Mouse (Mus musculus): Measurements from ENCODE around the gene Ifna6. TPM values are rescaled to one million over a fixed set of nuclear protein-coding genes. Genes with fewer than 3 reads are reported as not detected.
"Not testable (repeated sequence)": the region's sequence is repeated elsewhere in the genome, so short reads cannot be mapped to it uniquely, and the experiment has no call there.

Ifna6 gene
- polyA plus RNA-seq, 1 experiment from 2014 or later = not detected

GRCm38 (mm10) chr4:88805761-88806160, 21.5 kb upstream of the Ifna6 start:
- not testable (repeated sequence) for H3K36me3 ChIP-seq; DNase-seq (ENCODE audit: low spot score); H3K4me1 ChIP-seq; H3K9me3 ChIP-seq (replicated peaks); H3K4me3 ChIP-seq; H3K27ac ChIP-seq (replicated peaks)
- peaks cover 16% of the 10 kb centered on the region for H3K27me3 ChIP-seq (ENCODE audit: low read depth, poor library complexity, severe bottlenecking)
- WGBS = 0% methylated on average over 8 of the region's 34 CpGs

DNA sequence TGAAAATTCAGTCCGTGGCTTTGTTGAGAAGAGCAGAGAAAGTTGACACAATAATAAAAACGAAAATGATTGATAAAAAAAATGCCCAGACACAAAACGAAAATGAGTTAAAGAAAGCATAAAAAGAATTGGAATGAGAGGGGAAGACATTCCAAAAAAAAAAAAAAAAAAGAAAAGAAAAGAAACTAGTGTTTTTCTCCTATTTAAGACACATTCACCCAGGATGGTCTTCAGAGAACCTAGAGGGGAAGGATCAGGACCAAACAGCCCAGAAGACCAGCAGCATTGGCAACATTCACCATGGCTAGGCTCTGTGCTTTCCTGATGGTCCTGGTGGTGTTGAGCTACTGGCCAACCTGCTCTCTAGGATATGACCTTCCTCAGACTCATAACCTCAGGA, 11.3 kb upstream of the Ifna6 start, which contains the start of gene Ifna7:
Ifna7 (plus strand) TSS at position 301 of the 400 bp plus-strand sequence.
- no peaks in the 10 kb centered on the region for H3K36me3 ChIP-seq
- H3K4me3 ChIP-seq = no peak within 1 kb of the TSS
- DNase-seq (ENCODE audit: low spot score) = no peak
- no peaks in the 10 kb centered on the region for H3K9me3 ChIP-seq (replicated peaks)
- no peak within 1 kb of the TSS for H3K27ac ChIP-seq (replicated peaks)
- H3K27me3 ChIP-seq (ENCODE audit: low read depth, poor library complexity, severe bottlenecking) = no peaks in the 10 kb centered on the region
- no peaks in the 10 kb centered on the region for H3K4me1 ChIP-seq
- WGBS = 64% methylated on average over 3 of the region's 3 CpGs

DNA sequence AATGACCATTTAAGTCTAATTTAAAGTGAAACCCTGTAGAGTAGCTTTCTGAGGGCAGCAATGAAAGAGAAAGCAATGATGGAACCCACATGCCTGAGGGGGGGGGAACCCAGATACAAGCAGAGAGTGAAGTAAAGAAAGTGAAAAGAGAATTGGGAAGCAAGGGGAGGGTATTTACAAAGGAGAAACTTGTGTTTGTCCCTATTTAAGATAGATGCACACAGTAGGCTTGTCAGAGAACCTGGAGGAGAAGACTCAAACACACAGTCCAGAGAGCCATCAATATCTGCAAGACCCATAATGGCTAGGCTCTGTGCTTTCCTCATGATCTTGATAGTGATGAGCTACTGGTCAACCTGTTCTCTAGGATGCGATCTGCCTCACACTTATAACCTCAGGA, 7.6 kb upstream of the Ifna6 start, which contains the start of gene Ifna11:
Ifna11 (plus strand) TSS at position 301 of the 400 bp plus-strand sequence.
- WGBS = 86% methylated on average over 1 of the region's 1 CpGs
- no peaks in the 10 kb centered on the region for H3K4me1 ChIP-seq

GRCm38 (mm10) chr4:88822995-88823394, 4.2 kb upstream of the Ifna6 start:
- no peaks in the 10 kb centered on the region for H3K4me1 ChIP-seq
- 29% methylated on average over 4 of the region's 4 CpGs for WGBS
- no peaks in the 10 kb centered on the region for H3K9me3 ChIP-seq (replicated peaks)
- no peak overlapping the region for H3K27ac ChIP-seq (replicated peaks)
- no peak for DNase-seq (ENCODE audit: low spot score)
- no peak overlapping the region for H3K4me3 ChIP-seq
- no peaks in the 10 kb centered on the region for H3K36me3 ChIP-seq
- no peaks in the 10 kb centered on the region for H3K27me3 ChIP-seq (ENCODE audit: low read depth, poor library complexity, severe bottlenecking)

More for the DNA sequence above, 7.6 kb upstream of the Ifna6 start, which contains the start of gene Ifna11:
- no peaks in the 10 kb centered on the region for H3K9me3 ChIP-seq (replicated peaks)
- H3K4me3 ChIP-seq = no peak within 1 kb of the TSS
- no peak for DNase-seq (ENCODE audit: low spot score)
- no peak within 1 kb of the TSS for H3K27ac ChIP-seq (replicated peaks)
- H3K27me3 ChIP-seq (ENCODE audit: low read depth, poor library complexity, severe bottlenecking) = no peaks in the 10 kb centered on the region
- no peaks in the 10 kb centered on the region for H3K36me3 ChIP-seq

DNA sequence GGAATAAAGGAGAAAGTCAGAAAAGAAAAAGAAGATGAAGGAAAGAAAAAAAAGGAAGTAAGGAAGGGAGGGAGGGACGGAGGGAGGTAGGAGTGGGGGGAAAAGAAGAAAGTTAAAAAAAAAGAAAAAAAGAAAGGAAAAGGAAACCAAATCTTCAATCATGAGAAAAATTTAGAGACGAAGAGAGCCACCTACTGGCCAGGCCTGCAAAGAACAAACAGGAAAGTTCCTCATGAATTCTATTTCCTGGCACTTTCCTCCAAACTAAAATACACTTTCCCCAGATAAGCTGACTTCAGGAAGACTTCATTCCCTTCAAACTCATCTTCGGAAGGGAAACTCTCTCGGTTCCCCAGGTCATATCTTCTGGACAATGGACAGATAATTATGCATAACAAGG, 3.3 kb downstream of the Ifna6 start:
- Histone ChIP-seq H3K4me1 (no peaks in the 10 kb centered on the region), H3K27ac (replicated peaks) (no peak overlapping the region), H3K4me3 (no peak overlapping the region), H3K27me3 (ENCODE audit: low read depth, poor library complexity, severe bottlenecking) (no peaks in the 10 kb centered on the region), H3K9me3 (replicated peaks) (no peaks in the 10 kb centered on the region), H3K36me3 (no peaks in the 10 kb centered on the region)
- DNase-seq (ENCODE audit: low spot score) = no peak
- WGBS = 31% methylated on average over 4 of the region's 4 CpGs

- not testable (repeated sequence) for H3K9me3 ChIP-seq (replicated peaks); H3K4me1 ChIP-seq; H3K27me3 ChIP-seq (ENCODE audit: low read depth, poor library complexity, severe bottlenecking); H3K36me3 ChIP-seq; H3K4me3 ChIP-seq; H3K27ac ChIP-seq (replicated peaks); DNase-seq (ENCODE audit: low spot score)
- 70% methylated on average over 1 of the region's 1 CpGs for WGBS
These were observed 8.0 kb downstream of the Ifna6 start, which contains the start of gene Ifna5 for GRCm38 (mm10) chr4:88835225-88835624. TSS of gene Ifna5 (plus strand) at chr4:88835525.

GRCm38 (mm10) chr4:88838828-88839227, 11.6 kb downstream of the Ifna6 start:
- Histone ChIP-seq H3K36me3 (no peaks in the 10 kb centered on the region), H3K27ac (replicated peaks) (no peak overlapping the region), H3K4me3 (no peak overlapping the region), H3K9me3 (replicated peaks) (no peaks in the 10 kb centered on the region), H3K4me1 (no peaks in the 10 kb centered on the region), H3K27me3 (ENCODE audit: low read depth, poor library complexity, severe bottlenecking) (no peaks in the 10 kb centered on the region)
- no peak for DNase-seq (ENCODE audit: low spot score)
- WGBS = 59% methylated on average over 3 of the region's 3 CpGs

GRCm38 (mm10) chr4:88840058-88840457, 12.8 kb downstream of the Ifna6 start:
- Histone ChIP-seq H3K27me3 (ENCODE audit: low read depth, poor library complexity, severe bottlenecking) (no peaks in the 10 kb centered on the region), H3K36me3 (no peaks in the 10 kb centered on the region), H3K27ac (replicated peaks) (no peak overlapping the region), H3K4me3 (no peak overlapping the region), H3K9me3 (replicated peaks) (no peaks in the 10 kb centered on the region), H3K4me1 (no peaks in the 10 kb centered on the region)
- DNase-seq (ENCODE audit: low spot score) = no peak
- WGBS = 86% methylated on average over 3 of the region's 3 CpGs

DNA sequence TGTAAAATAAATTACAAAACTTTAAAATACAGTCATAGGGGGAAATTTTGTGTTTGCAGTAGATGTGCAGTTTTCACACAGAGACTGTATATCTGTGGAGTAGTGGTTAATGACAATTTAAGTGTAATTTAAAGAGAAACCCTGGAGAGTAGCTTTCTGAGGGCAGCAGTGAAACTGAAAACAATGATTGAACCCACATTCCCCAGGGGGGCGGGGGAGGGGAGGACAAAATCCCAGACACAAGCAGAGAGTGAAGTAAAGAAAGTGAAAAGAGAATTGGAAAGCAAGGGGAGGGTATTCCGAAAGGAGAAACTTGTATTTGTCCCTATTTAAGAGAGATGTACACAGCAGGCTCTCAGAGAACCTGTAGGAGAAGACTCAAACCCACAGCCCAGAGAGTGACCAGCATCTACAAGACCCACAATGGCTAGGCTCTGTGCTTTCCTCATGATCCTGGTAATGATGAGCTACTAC, 14.3 kb downstream of the Ifna6 start, which contains the start of gene Ifna4:
Ifna4 (plus strand) TSS at position 424 of the 474 bp plus-strand sequence.
- H3K4me1 ChIP-seq = no peaks in the 10 kb centered on the region
- DNase-seq (ENCODE audit: low spot score) = no peak
- no peaks in the 10 kb centered on the region for H3K36me3 ChIP-seq
- no peak within 1 kb of the TSS for H3K4me3 ChIP-seq
- H3K27me3 ChIP-seq (ENCODE audit: low read depth, poor library complexity, severe bottlenecking) = no peaks in the 10 kb centered on the region
- H3K9me3 ChIP-seq (replicated peaks) = no peaks in the 10 kb centered on the region
- WGBS = 49% methylated on average over 2 of the region's 2 CpGs
- H3K27ac ChIP-seq (replicated peaks) = no peak within 1 kb of the TSS

GRCm38 (mm10) chr4:88845334-88845733, 18.1 kb downstream of the Ifna6 start:
- WGBS = 56% methylated on average over 2 of the region's 2 CpGs
- 0 out of 2 replicates have a peak, but pooled peaks cover 5% of the 10 kb centered on the region for H3K27me3 ChIP-seq (ENCODE audit: low read depth, poor library complexity, severe bottlenecking)
- no peaks in the 10 kb centered on the region for H3K9me3 ChIP-seq (replicated peaks)
- H3K4me1 ChIP-seq = no peaks in the 10 kb centered on the region
- no peak for DNase-seq (ENCODE audit: low spot score)
- H3K36me3 ChIP-seq = no peaks in the 10 kb centered on the region
- H3K27ac ChIP-seq (replicated peaks) = no peak overlapping the region
- H3K4me3 ChIP-seq = no peak overlapping the region

DNA sequence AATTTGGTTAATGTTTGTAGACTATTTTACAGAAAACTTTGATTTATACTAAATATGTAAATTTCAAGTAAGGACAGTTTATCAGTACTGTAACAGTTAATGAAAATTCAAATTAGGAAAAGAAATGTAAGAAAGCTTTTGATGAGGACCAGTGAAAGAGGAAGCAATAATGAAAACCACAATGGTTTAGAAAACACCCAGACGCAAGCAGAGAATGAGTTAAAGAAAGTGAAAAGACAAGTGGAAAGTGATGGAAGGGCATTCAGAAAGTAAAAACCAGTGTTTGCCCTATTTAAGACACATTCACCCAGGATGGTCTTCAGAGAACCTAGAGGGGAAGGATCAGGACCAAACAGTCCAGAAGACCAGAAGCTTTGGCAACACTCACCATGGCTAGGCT, 22.5 kb downstream of the Ifna6 start, which contains the start of gene Ifna1:
Ifna1 (plus strand) TSS at position 390 of the 400 bp plus-strand sequence.
- Histone ChIP-seq H3K27me3 (ENCODE audit: low read depth, poor library complexity, severe bottlenecking) (0 out of 2 replicates have a peak, but pooled peaks cover 9% of the 10 kb centered on the region), H3K27ac (replicated peaks) (no peak within 1 kb of the TSS), H3K4me3 (no peak within 1 kb of the TSS), H3K36me3 (no peaks in the 10 kb centered on the region), H3K4me1 (peaks cover 8% of the 10 kb centered on the region), H3K9me3 (replicated peaks) (no peaks in the 10 kb centered on the region)
- no peak for DNase-seq (ENCODE audit: low spot score)
- 86% methylated on average over 1 of the region's 1 CpGs for WGBS

DNA sequence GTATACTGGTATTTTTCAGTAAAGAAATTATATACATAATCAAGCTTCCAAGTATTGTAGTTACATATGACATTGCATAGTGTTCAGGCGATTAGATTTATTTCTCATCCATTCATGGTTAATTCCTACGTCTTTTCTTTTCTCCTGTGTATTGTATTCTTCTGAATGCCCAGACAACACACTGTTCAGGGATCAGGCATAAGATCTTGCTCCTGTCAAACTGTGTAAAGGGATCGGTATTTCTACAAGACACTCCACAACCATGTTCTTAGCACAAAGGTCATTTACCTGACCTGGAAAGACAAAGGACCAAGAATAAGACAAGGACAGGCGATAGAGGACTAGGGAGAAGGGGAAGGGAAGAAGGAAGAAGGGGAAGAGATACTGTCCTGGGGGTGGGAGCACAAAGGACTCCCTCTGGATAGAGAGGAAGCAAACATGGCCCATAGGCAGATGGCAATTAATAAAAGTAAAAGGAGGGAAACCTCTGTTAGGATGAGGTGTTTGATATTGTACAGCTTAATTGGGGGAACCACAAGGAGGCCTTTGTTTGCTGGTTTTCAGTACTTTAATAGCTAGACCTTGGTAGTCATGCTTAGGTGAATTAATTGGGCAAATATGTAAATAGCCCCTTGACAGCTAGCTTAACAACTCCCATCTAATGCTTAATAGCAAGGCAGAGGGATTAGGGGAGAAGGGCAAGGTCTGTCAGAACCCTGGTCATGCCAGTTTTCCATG, 24.0 kb downstream of the Ifna6 start:
- H3K9me3 ChIP-seq (replicated peaks) = no peaks in the 10 kb centered on the region
- peaks cover 8% of the 10 kb centered on the region for H3K4me1 ChIP-seq
- 37% methylated on average over 4 of the region's 4 CpGs for WGBS
- H3K27ac ChIP-seq (replicated peaks) = no peak overlapping the region
- H3K36me3 ChIP-seq = no peaks in the 10 kb centered on the region
- H3K27me3 ChIP-seq (ENCODE audit: low read depth, poor library complexity, severe bottlenecking) = 0 out of 2 replicates have a peak, but pooled peaks cover 9% of the 10 kb centered on the region
- DNase-seq (ENCODE audit: low spot score) = no peak
- H3K4me3 ChIP-seq = no peak overlapping the region

GRCm38 (mm10) chr4:88859214-88859613, 32.0 kb downstream of the Ifna6 start:
- DNase-seq (ENCODE audit: low spot score) = no peak
- Histone ChIP-seq H3K27me3 (ENCODE audit: low read depth, poor library complexity, severe bottlenecking) (peaks cover 14% of the 10 kb centered on the region; the same call in 1 of the 2 replicates), H3K27ac (replicated peaks) (no peak overlapping the region), H3K36me3 (no peaks in the 10 kb centered on the region), H3K4me1 (peaks cover 9% of the 10 kb centered on the region), H3K4me3 (no peak overlapping the region), H3K9me3 (replicated peaks) (no peaks in the 10 kb centered on the region)

All from midbrain, embryonic 10.5 days (tissue).